Mouse (Mus musculus) forebrain, embryonic 12.5 days (tissue): ENCODE data around the gene Cdk5rap1. TPM values are rescaled to one million over a fixed set of nuclear protein-coding genes. Genes with fewer than 3 reads are reported as not detected.

Experiments
- ATAC-seq: fragments of 200-750 bp; cut with Nextera tagmentation; 2 replicates; pipeline ENCODE4 v1.8.0; 2017; ENCODE audit warnings: moderate TSS enrichment; ENCODE audit not compliant: low FRiP score
- H3K27ac ChIP-seq: fragments of 300-500 bp; sonication (generic); 2 replicates; pipeline ENCODE4 v1.5.1; 2016; ENCODE audit warnings: mild to moderate bottlenecking
- H3K27me3 ChIP-seq: fragments of 300-500 bp; sonication (generic); 2 replicates; pipeline ENCODE4 v1.6.1; 2016; ENCODE audit warnings: mild to moderate bottlenecking
- H3K36me3 ChIP-seq: fragments of 300-500 bp; sonication (generic); replicated peaks from 2 replicates; pipeline ENCODE4 v1.6.1; 2016; ENCODE audit warnings: mild to moderate bottlenecking
- H3K4me1 ChIP-seq: fragments of 300-500 bp; sonication (generic); 2 replicates; pipeline ENCODE4 v1.6.1; 2016
- H3K4me2 ChIP-seq: fragments of 300-500 bp; sonication (generic); 2 replicates; pipeline ENCODE4 v1.6.1; 2016; ENCODE audit warnings: mild to moderate bottlenecking, moderate library complexity
- H3K4me3 ChIP-seq: fragments of 300-500 bp; sonication (generic); replicated peaks from 2 replicates; pipeline ENCODE4 v1.5.1; 2016; ENCODE audit warnings: mild to moderate bottlenecking
- H3K9ac ChIP-seq: fragments of 300-500 bp; sonication (generic); 2 replicates; pipeline ENCODE4 v1.6.1; 2016; ENCODE audit warnings: mild to moderate bottlenecking
- H3K9me3 ChIP-seq: fragments of 300-500 bp; sonication (generic); 2 replicates; pipeline ENCODE4 v1.6.1; 2016
- WGBS: fragments of 180-500 bp; shearing (Covaris S2); methylation state at CpG from one replicate; pipeline ENCODE4 v1.1.7; 2016; 5-methylcytosine and 5-hydroxymethylcytosine counted together
- polyA plus RNA-seq: library from polyadenylated mRNA; unstranded; fragments of >200 nt; fragmentation: Nextera tagmentation; extraction: Ambion mirVana; gene quantifications from 2 replicates; pipeline ENCODE4 v1.2.1, GENCODE M21; 2016

Gene Cdk5rap1
- 12.8 and 15.2 TPM in 2 replicates for polyA plus RNA-seq

- Histone ChIP-seq H3K4me2 (peak within 1 kb of the TSS; percentile 81), H3K27ac (peak within 1 kb of the TSS; percentile 76), H3K27me3 (no peaks in the 10 kb centered on the region), H3K4me1 (peaks cover 9% of the 10 kb centered on the region), H3K36me3 (no peaks in the 10 kb centered on the region), H3K9me3 (no peaks in the 10 kb centered on the region), H3K4me3 (peak within 1 kb of the TSS; percentile 73), H3K9ac (peak within 1 kb of the TSS; percentile 86)
- WGBS: 11% methylated on average over 9 of the region's 9 CpGs
- ATAC-seq: peak; percentile 42
Observed at GRCm38 (mm10) chr2:154372842-154373500, at the start of gene Cdk5rap1. Cdk5rap1 (minus strand) TSS chr2:154373010.

GRCm38 (mm10) chr2:154422181-154422580 lies 49.4 kb upstream of the Cdk5rap1 start:
- Histone ChIP-seq H3K4me3 (no peak overlapping the region), H3K27me3 (no peaks in the 10 kb centered on the region), H3K4me2 (no peak overlapping the region), H3K4me1 (peaks cover 34% of the 10 kb centered on the region), H3K9ac (no peak overlapping the region), H3K9me3 (no peaks in the 10 kb centered on the region), H3K36me3 (no peaks in the 10 kb centered on the region), H3K27ac (peak overlapping the region; percentile 86)
- ATAC-seq: no peak
- WGBS: 63% methylated on average over 5 of the region's 5 CpGs

GRCm38 (mm10) chr2:154420942-154421731 lies 48.3 kb upstream of the Cdk5rap1 start:
- no peak overlapping the region; the same call in 1 of the 2 replicates for H3K4me2 ChIP-seq
- peaks cover 32% of the 10 kb centered on the region for H3K4me1 ChIP-seq
- no peaks in the 10 kb centered on the region for H3K27me3 ChIP-seq
- no peaks in the 10 kb centered on the region for H3K36me3 ChIP-seq
- no peaks in the 10 kb centered on the region for H3K9me3 ChIP-seq
- WGBS: 17% methylated on average over 7 of the region's 7 CpGs
- no peak overlapping the region for H3K4me3 ChIP-seq
- peak; percentile 81 for ATAC-seq
- peak overlapping the region; percentile 86 for H3K27ac ChIP-seq
- no peak overlapping the region for H3K9ac ChIP-seq

GRCm38 (mm10) chr2:154419631-154420515 lies 47.1 kb upstream of the Cdk5rap1 start:
- Histone ChIP-seq H3K9me3 (no peaks in the 10 kb centered on the region), H3K27me3 (no peaks in the 10 kb centered on the region), H3K4me2 (no peak overlapping the region), H3K36me3 (no peaks in the 10 kb centered on the region), H3K9ac (no peak overlapping the region), H3K4me3 (no peak overlapping the region), H3K4me1 (peaks cover 26% of the 10 kb centered on the region), H3K27ac (peak overlapping the region; percentile 56)
- 59% methylated on average over 9 of the region's 9 CpGs for WGBS
- no peak for ATAC-seq

GRCm38 (mm10) chr2:154418001-154418400 lies 45.2 kb upstream of the Cdk5rap1 start:
- 92% methylated on average over 7 of the region's 7 CpGs for WGBS
- Histone ChIP-seq H3K9ac (no peak overlapping the region), H3K27me3 (no peaks in the 10 kb centered on the region), H3K4me2 (no peak overlapping the region), H3K9me3 (no peaks in the 10 kb centered on the region), H3K27ac (no peak overlapping the region), H3K4me1 (peaks cover 26% of the 10 kb centered on the region), H3K36me3 (no peaks in the 10 kb centered on the region), H3K4me3 (no peak overlapping the region)
- no peak for ATAC-seq

- Histone ChIP-seq H3K27me3 (no peaks in the 10 kb centered on the region), H3K9ac (no peak overlapping the region), H3K4me1 (peaks cover 23% of the 10 kb centered on the region), H3K4me3 (no peak overlapping the region), H3K9me3 (no peaks in the 10 kb centered on the region), H3K4me2 (no peak overlapping the region), H3K27ac (0 out of 2 replicates have a peak overlapping the region, but pooled peaks have one; percentile 3), H3K36me3 (no peaks in the 10 kb centered on the region)
- no peak for ATAC-seq
- WGBS: 12% methylated on average over 3 of the region's 3 CpGs
Observed at GRCm38 (mm10) chr2:154417107-154417506, 44.3 kb upstream of the Cdk5rap1 start.

- Histone ChIP-seq H3K4me3 (no peak overlapping the region), H3K27me3 (peaks cover 31% of the 10 kb centered on the region), H3K4me2 (no peak overlapping the region), H3K9me3 (no peaks in the 10 kb centered on the region), H3K36me3 (no peaks in the 10 kb centered on the region), H3K27ac (no peak overlapping the region), H3K4me1 (peaks cover 9% of the 10 kb centered on the region), H3K9ac (no peak overlapping the region)
- 67% methylated on average over 7 of the region's 7 CpGs for WGBS
- ATAC-seq: no peak
Observed at GRCm38 (mm10) chr2:154412018-154412666, 39.3 kb upstream of the Cdk5rap1 start.

GRCm38 (mm10) chr2:154410355-154410754 lies 37.5 kb upstream of the Cdk5rap1 start:
- Histone ChIP-seq H3K27ac (no peak overlapping the region), H3K27me3 (peaks cover 47% of the 10 kb centered on the region), H3K4me2 (no peak overlapping the region), H3K9me3 (no peaks in the 10 kb centered on the region), H3K4me1 (peaks cover 16% of the 10 kb centered on the region), H3K9ac (no peak overlapping the region), H3K4me3 (no peak overlapping the region), H3K36me3 (no peaks in the 10 kb centered on the region)
- 71% methylated on average over 2 of the region's 2 CpGs for WGBS
- no peak for ATAC-seq

GRCm38 (mm10) chr2:154407643-154408445 lies 35.0 kb upstream of the Cdk5rap1 start, which contains the start of gene Snta1:
Snta1 (minus strand) TSS chr2:154408099.
- H3K4me2 ChIP-seq: peak within 1 kb of the TSS; percentile 89
- peaks cover 49% of the 10 kb centered on the region for H3K27me3 ChIP-seq
- no peaks in the 10 kb centered on the region for H3K9me3 ChIP-seq
- peak within 1 kb of the TSS; percentile 72 for H3K9ac ChIP-seq
- WGBS: 3% methylated on average over 84 of the region's 84 CpGs
- H3K4me1 ChIP-seq: peaks cover 24% of the 10 kb centered on the region
- no peak within 1 kb of the TSS for H3K27ac ChIP-seq
- H3K36me3 ChIP-seq: no peaks in the 10 kb centered on the region
- H3K4me3 ChIP-seq: peak within 1 kb of the TSS; percentile 79
- ATAC-seq: peak; percentile 91

GRCm38 (mm10) chr2:154407063-154407642 lies 34.3 kb upstream of the Cdk5rap1 start:
- H3K9me3 ChIP-seq: no peaks in the 10 kb centered on the region
- peak overlapping the region; percentile 72 for H3K9ac ChIP-seq
- H3K4me2 ChIP-seq: peak overlapping the region; percentile 89
- WGBS: 31% methylated on average over 11 of the region's 11 CpGs
- no peak for ATAC-seq
- no peaks in the 10 kb centered on the region for H3K36me3 ChIP-seq
- no peak overlapping the region for H3K27ac ChIP-seq
- H3K27me3 ChIP-seq: peaks cover 49% of the 10 kb centered on the region
- H3K4me1 ChIP-seq: peaks cover 28% of the 10 kb centered on the region
- peak overlapping the region; percentile 79 for H3K4me3 ChIP-seq
